Mouse (Mus musculus) midbrain, embryonic 11.5 days (tissue): ENCODE measurements at regions not wholly inside any gene's neighbourhood (a gene's known extent, or its start where the extent isn't known, plus 50 kb on each side); places are given as distances from the start of the nearest gene placed in this dataset.
A peak's percentile ranks its signal among the peaks of the same experiment; 100 is the strongest.
"Not testable (repeated sequence)": the region's sequence is repeated elsewhere in the genome, so short reads cannot be mapped to it uniquely, and the experiment has no call there.

Experiments
- ATAC-seq: fragments of 200-750 bp; cut with Nextera tagmentation; 2 replicates; pipeline ENCODE4 v1.8.0; 2017; ENCODE audit warnings: moderate TSS enrichment, moderate library complexity; ENCODE audit not compliant: low FRiP score
- DNase-seq: peaks from one replicate; pipeline ENCODE4 v3.0.0; 2015; ENCODE audit warnings: low spot score; ENCODE audit errors: missing footprints
- H3K27ac ChIP-seq: fragments of 300-500 bp; sonication (generic); 2 replicates; pipeline ENCODE4 v1.5.1; 2014; ENCODE audit warnings: low read depth, low read length
- H3K27me3 ChIP-seq: fragments of 300-500 bp; sonication (generic); 2 replicates; pipeline ENCODE4 v1.6.1; 2014; ENCODE audit warnings: mild to moderate bottlenecking, low read length, moderate library complexity, mixed read lengths; ENCODE audit not compliant: control insufficient read depth, insufficient read depth
- H3K36me3 ChIP-seq: fragments of 300-500 bp; sonication (generic); 2 replicates; pipeline ENCODE4 v1.6.1; 2014; ENCODE audit warnings: mild to moderate bottlenecking, low read length, moderate library complexity, mixed read lengths; ENCODE audit not compliant: control insufficient read depth, insufficient read depth
- H3K4me1 ChIP-seq: fragments of 300-500 bp; sonication (generic); 2 replicates; pipeline ENCODE4 v1.6.1; 2014; ENCODE audit warnings: low read length; ENCODE audit not compliant: control insufficient read depth, insufficient read depth
- H3K4me2 ChIP-seq: fragments of 300-500 bp; sonication (generic); 2 replicates; pipeline ENCODE4 v1.6.1; 2014; ENCODE audit warnings: mild to moderate bottlenecking, moderate library complexity
- H3K4me3 ChIP-seq: fragments of 300-500 bp; sonication (generic); 2 replicates; pipeline ENCODE4 v1.5.1; 2014; ENCODE audit warnings: low read depth, low read length
- H3K9ac ChIP-seq: fragments of 300-500 bp; sonication (generic); 2 replicates; pipeline ENCODE4 v1.6.1; 2014; ENCODE audit warnings: low read length
- H3K9me3 ChIP-seq: fragments of 300-500 bp; sonication (generic); 2 replicates; pipeline ENCODE4 v1.6.1; 2016; ENCODE audit warnings: low read length; ENCODE audit not compliant: control insufficient read depth
- WGBS: fragments of 180-500 bp; shearing (Covaris S2); extraction: QIAGEN DNeasy Blood & Tissue Kit; methylation state at CpG from one replicate; pipeline ENCODE4 v1.1.7; 2014; 5-methylcytosine and 5-hydroxymethylcytosine counted together

- WGBS, result 81% methylated on average over 10 of the region's 10 CpGs
Measured at GRCm38 (mm10) chr2:78253601-78254097, 307.5 kb upstream of the Cwc22 start.

DNA sequence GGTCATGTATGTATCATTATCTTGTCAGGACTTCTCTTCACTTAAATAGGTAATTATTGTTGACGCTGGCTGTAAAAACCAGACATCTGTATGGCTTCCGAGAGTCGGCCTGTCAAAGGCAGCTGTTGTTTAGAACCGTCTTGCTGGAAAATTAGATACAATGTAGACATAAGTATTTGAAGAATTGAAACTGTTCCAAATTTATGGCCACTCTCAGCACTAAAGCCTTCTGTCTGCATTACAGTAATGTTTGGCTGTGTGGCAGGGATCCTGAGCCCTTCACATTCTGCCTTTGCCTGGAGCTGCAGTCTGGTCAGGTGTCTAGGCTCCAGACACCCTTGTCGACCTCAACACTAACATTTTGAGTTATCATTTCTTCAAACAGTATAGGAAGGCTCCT lies 300.2 kb upstream of the Cwc22 start:
- no peak for DNase-seq
- no peaks in the 10 kb centered on the region for H3K27me3 ChIP-seq
- H3K4me3 ChIP-seq, result no peak overlapping the region
- no peaks in the 10 kb centered on the region for H3K9me3 ChIP-seq
- no peak overlapping the region for H3K27ac ChIP-seq
- no peaks in the 10 kb centered on the region for H3K36me3 ChIP-seq
- 88% methylated on average over 5 of the region's 5 CpGs for WGBS
- H3K9ac ChIP-seq, result no peak overlapping the region
- ATAC-seq, result no peak
- no peaks in the 10 kb centered on the region for H3K4me1 ChIP-seq
- no peak overlapping the region for H3K4me2 ChIP-seq

More at GRCm38 (mm10) chr2:78253601-78254097, 307.5 kb upstream of the Cwc22 start:
- no peak for DNase-seq
- Histone ChIP-seq H3K9me3 (no peaks in the 10 kb centered on the region), H3K4me3 (no peak overlapping the region), H3K4me2 (no peak overlapping the region), H3K27ac (no peak overlapping the region), H3K4me1 (no peaks in the 10 kb centered on the region), H3K27me3 (no peaks in the 10 kb centered on the region), H3K9ac (no peak overlapping the region), H3K36me3 (no peaks in the 10 kb centered on the region)
- no peak for ATAC-seq

DNA sequence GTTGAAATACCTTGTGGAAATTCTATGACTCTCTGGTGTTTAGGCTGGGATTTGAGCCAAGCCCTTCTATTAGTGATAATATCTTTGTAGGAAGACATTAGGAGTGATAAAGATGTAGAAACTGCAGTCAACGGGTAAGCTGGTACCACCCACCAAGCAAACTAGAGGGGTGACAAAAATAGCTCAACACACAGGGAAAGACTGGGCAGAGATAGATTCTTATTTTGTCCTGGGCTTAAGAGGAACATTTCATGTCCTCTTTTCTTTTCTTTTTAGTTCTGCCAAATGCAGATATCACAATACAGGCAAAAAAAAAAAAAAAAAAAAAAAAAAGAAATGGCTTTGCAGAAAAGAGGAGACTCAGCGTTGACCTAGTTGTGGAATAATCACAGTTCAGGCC lies 294.1 kb upstream of the Cwc22 start:
- Histone ChIP-seq H3K4me1 (no peaks in the 10 kb centered on the region), H3K27ac (no peak overlapping the region), H3K36me3 (no peaks in the 10 kb centered on the region), H3K9me3 (no peaks in the 10 kb centered on the region), H3K4me2 (no peak overlapping the region), H3K4me3 (no peak overlapping the region), H3K9ac (no peak overlapping the region), H3K27me3 (no peaks in the 10 kb centered on the region)
- WGBS, result 79% methylated on average over 2 of the region's 2 CpGs
- DNase-seq, result no peak
- ATAC-seq, result no peak

GRCm38 (mm10) chr2:78225383-78226100 lies 279.4 kb upstream of the Cwc22 start:
- H3K9ac ChIP-seq, result not testable (repeated sequence)

GRCm38 (mm10) chr2:78214469-78214868 lies 268.3 kb upstream of the Cwc22 start:
- H3K27me3 ChIP-seq, result no peaks in the 10 kb centered on the region
- H3K9ac ChIP-seq, result no peak overlapping the region
- no peak for DNase-seq
- no peaks in the 10 kb centered on the region for H3K4me1 ChIP-seq
- H3K4me2 ChIP-seq, result no peak overlapping the region
- H3K4me3 ChIP-seq, result no peak overlapping the region
- ATAC-seq, result no peak
- no peak overlapping the region for H3K27ac ChIP-seq
- no peaks in the 10 kb centered on the region for H3K9me3 ChIP-seq
- no peaks in the 10 kb centered on the region for H3K36me3 ChIP-seq
- WGBS, result 83% methylated on average over 8 of the region's 8 CpGs

More at GRCm38 (mm10) chr2:78225383-78226100, 279.4 kb upstream of the Cwc22 start:
- H3K27ac ChIP-seq, H3K4me1 ChIP-seq, H3K9me3 ChIP-seq, ATAC-seq, H3K4me3 ChIP-seq, H3K27me3 ChIP-seq, H3K36me3 ChIP-seq, H3K4me2 ChIP-seq, DNase-seq: not testable (repeated sequence)
- 94% methylated on average over 4 of the region's 4 CpGs for WGBS

DNA sequence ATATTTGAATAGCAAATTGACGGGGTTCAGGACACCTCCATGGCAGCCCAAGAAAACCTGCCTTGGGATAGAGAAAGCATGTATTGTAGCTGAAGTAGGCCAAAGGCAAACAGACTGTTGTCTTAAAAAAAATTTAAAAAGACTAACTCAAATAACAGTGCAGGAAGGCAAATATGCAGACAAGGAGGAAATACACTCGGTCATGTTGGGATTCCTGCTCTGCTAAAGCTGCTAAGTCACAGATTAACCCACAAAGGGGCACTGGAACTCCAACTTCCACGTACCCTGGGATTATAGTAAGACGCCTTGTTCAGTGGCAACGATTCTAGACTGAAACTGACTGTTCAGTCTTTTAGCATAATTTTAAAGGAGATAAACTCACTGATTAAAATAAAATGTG lies 258.9 kb upstream of the Cwc22 start:
- H3K4me1 ChIP-seq, result no peaks in the 10 kb centered on the region
- 81% methylated on average over 5 of the region's 5 CpGs for WGBS
- DNase-seq, result no peak
- no peak overlapping the region for H3K27ac ChIP-seq
- H3K9me3 ChIP-seq, result no peaks in the 10 kb centered on the region
- no peak for ATAC-seq
- H3K4me2 ChIP-seq, result no peak overlapping the region
- H3K27me3 ChIP-seq, result no peaks in the 10 kb centered on the region
- H3K9ac ChIP-seq, result no peak overlapping the region
- H3K36me3 ChIP-seq, result no peaks in the 10 kb centered on the region
- no peak overlapping the region for H3K4me3 ChIP-seq

- H3K27ac ChIP-seq, result no peak overlapping the region
- H3K4me3 ChIP-seq, result no peak overlapping the region
- H3K27me3 ChIP-seq, result no peaks in the 10 kb centered on the region
- WGBS, result 89% methylated on average over 4 of the region's 4 CpGs
- H3K4me1 ChIP-seq, result no peaks in the 10 kb centered on the region
- no peak overlapping the region for H3K9ac ChIP-seq
- no peak overlapping the region for H3K4me2 ChIP-seq
- H3K36me3 ChIP-seq, result no peaks in the 10 kb centered on the region
- DNase-seq (no peak), ATAC-seq (no peak)
- no peaks in the 10 kb centered on the region for H3K9me3 ChIP-seq
Measured at GRCm38 (mm10) chr2:78196006-78196405, 249.8 kb upstream of the Cwc22 start.

DNA sequence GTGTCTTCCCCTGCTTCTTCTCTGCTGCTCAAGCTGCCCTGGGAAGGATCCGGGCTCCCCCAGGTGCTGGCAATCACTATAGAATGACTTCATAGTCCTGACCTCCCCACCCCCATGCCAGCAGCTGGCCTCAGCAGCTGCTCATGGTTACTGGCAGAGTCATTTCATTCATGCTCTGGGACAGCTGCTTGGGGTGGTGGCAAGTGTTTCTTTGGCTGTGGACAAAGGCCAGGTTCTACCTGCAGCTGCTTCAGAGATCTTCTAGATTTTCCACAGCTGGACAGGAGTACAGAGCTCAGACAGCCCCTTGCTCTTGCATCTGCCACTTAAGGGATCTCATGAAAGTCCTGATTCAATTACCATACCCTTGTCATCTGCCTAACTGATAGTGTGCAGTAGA lies 243.4 kb upstream of the Cwc22 start:
- Histone ChIP-seq H3K36me3 (no peaks in the 10 kb centered on the region), H3K4me1 (peaks cover 2% of the 10 kb centered on the region; the same call in 1 of the 2 replicates), H3K27ac (no peak overlapping the region), H3K4me2 (no peak overlapping the region), H3K27me3 (no peaks in the 10 kb centered on the region), H3K4me3 (no peak overlapping the region), H3K9ac (no peak overlapping the region), H3K9me3 (no peaks in the 10 kb centered on the region)
- DNase-seq (no peak), ATAC-seq (peak; percentile 74)
- 16% methylated on average over 1 of the region's 1 CpGs for WGBS

- ATAC-seq (no peak), DNase-seq (no peak)
- Histone ChIP-seq H3K4me1 (peaks cover 2% of the 10 kb centered on the region; the same call in 1 of the 2 replicates), H3K4me2 (no peak overlapping the region), H3K36me3 (no peaks in the 10 kb centered on the region), H3K9ac (no peak overlapping the region), H3K9me3 (no peaks in the 10 kb centered on the region), H3K4me3 (no peak overlapping the region), H3K27ac (no peak overlapping the region), H3K27me3 (no peaks in the 10 kb centered on the region)
- 86% methylated on average over 1 of the region's 1 CpGs for WGBS
Measured at GRCm38 (mm10) chr2:78184950-78185349, 238.8 kb upstream of the Cwc22 start.
